Mouse (Mus musculus) cerebellum, postnatal 4 days (tissue): ENCODE measurements around the gene Yipf3.

Experiments
- DNase-seq, 2 experiments: peaks; one replicate each; pipeline ENCODE4 v3.0.0; 2022; ENCODE audit warnings: low spot score in 2 of 2, mixed read lengths in 1 of 2

Gene Yipf3

GRCm38 (mm10) chr17:46283911-46284310 is 36.0 kb downstream of the Yipf3 start:
- no peak for DNase-seq

- DNase-seq, result no peak
Observed at GRCm38 (mm10) chr17:46284653-46285052, 36.8 kb downstream of the Yipf3 start.

GRCm38 (mm10) chr17:46285407-46285806 is 37.5 kb downstream of the Yipf3 start:
- DNase-seq, result no peak

- DNase-seq, result no peak
Observed at GRCm38 (mm10) chr17:46287678-46288095, 39.8 kb downstream of the Yipf3 start.

- no peak for DNase-seq
Observed at GRCm38 (mm10) chr17:46296601-46297000, 48.7 kb downstream of the Yipf3 start.

- no peak for DNase-seq
Observed at GRCm38 (mm10) chr17:46297028-46297363, 49.1 kb downstream of the Yipf3 start.

GRCm38 (mm10) chr17:46297364-46298219 is 49.7 kb downstream of the Yipf3 start, which contains the start of gene Dlk2:
Dlk2 (plus strand) TSS chr17:46297421.
- DNase-seq, result peak in 1 of 2 experiments; percentile 35

GRCm38 (mm10) chr17:46298220-46298913 is 50.5 kb downstream of the Yipf3 start:
- DNase-seq, result peak; percentile 75 to 86

- no peak for DNase-seq
Observed at GRCm38 (mm10) chr17:46301892-46302291, 54.0 kb downstream of the Yipf3 start.
